ENCODE assay signal across 8 mouse cellular contexts in the genomic region with DNA sequence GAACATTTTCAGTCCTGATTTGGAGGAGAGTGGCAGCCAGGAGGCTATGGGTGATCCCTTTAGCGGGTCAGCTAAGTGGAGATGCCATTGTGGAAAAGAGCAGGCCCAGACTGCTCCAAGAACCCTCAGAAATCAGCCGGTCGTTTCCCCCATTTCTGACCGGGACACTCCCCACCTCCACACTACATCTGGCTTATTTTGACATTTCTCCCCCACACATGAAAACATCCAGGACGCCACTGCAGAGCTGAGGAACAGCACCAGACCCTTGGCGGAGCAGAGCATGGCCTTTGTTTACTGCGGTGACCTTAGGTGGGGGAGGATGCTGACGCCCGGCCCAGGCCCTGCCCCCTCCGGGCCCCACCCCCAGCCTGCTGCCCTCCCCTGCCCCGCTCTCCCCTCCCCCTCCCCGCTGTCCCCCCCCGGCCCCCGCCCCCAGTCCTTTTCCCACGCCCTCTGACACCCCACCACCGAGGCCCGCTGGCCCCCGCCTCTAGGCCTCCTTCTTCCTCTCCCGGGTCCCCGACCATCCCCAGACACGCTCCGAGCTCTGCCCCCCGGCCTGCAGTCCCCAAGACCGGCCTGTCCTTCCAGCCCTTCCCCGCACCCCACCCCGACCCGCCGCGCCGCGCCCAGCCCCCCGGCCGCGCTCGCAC. TPM values are rescaled to one million over a fixed set of nuclear protein-coding genes. Genes with fewer than 3 reads are reported as not detected.
DNase-seq lines count a peak whose midpoint lies in the region; ATAC-seq and TF ChIP-seq lines count a peak whose summit lies in the region.

No protein-coding gene starts in this region.

- TF ChIP-seq CTCF in midbrain, postnatal 0 days (IDR thresholded peaks at IDR 0.05) = peak; percentile 27

- H3K9ac ChIP-seq in forebrain, embryonic 15.5 days (replicated peaks) = peak overlapping the region; percentile 100
- peak overlapping the region; percentile 100 for H3K9ac ChIP-seq in hindbrain, embryonic 14.5 days
- H3K9ac ChIP-seq in liver, embryonic 11.5 days (ENCODE audit: low read depth, low read length) = peak overlapping the region; percentile 99
- peak overlapping the region; percentile 100 for H3K9ac ChIP-seq in midbrain, postnatal 0 days (replicated peaks; ENCODE audit: low read length, poor library complexity, severe bottlenecking)

- peak; percentile 54 for DNase-seq in ovary, postnatal 36 days (ENCODE audit: low spot score)
- DNase-seq in ovary, postnatal 10 days (ENCODE audit: low spot score) = no peak
- peak; percentile 25 for DNase-seq in c-Kit-negative CD71-positive TER-119-positive erythroid progenitor cells, embryonic 14.5 days (ENCODE audit: low read depth, low spot score)
- no peak for DNase-seq in hindbrain, embryonic 14.5 days (ENCODE audit: low spot score)
- DNase-seq in liver, embryonic 11.5 days (ENCODE audit: low spot score) = peak; percentile 53
- peak; percentile 22 for DNase-seq in midbrain, postnatal 0 days (ENCODE audit: low spot score)
- DNase-seq in thymus, postnatal 0 days (ENCODE audit: low spot score) = peak; percentile 48

- peaks cover 5% of the 10 kb centered on the region; the same call in 1 of the 2 replicates for H3K36me3 ChIP-seq in forebrain, embryonic 15.5 days
- peaks cover 18% of the 10 kb centered on the region for H3K36me3 ChIP-seq in hindbrain, embryonic 14.5 days (replicated peaks; ENCODE audit: control insufficient read depth, insufficient read depth)
- H3K36me3 ChIP-seq in liver, embryonic 11.5 days (ENCODE audit: control insufficient read depth, insufficient read depth, low read length) = peaks cover 14% of the 10 kb centered on the region
- no peaks in the 10 kb centered on the region for H3K36me3 ChIP-seq in midbrain, postnatal 0 days (ENCODE audit: insufficient read depth, low read length)

- H3K27ac ChIP-seq in forebrain, embryonic 15.5 days (replicated peaks) = peak overlapping the region; percentile 93
- H3K27ac ChIP-seq in hindbrain, embryonic 14.5 days = peak overlapping the region; percentile 98
- H3K27ac ChIP-seq in liver, embryonic 11.5 days (ENCODE audit: low read depth, low read length) = peak overlapping the region; percentile 97
- H3K27ac ChIP-seq in midbrain, postnatal 0 days (ENCODE audit: low read depth, low read length) = peak overlapping the region; percentile 97

- H3K27me3 ChIP-seq in forebrain, embryonic 15.5 days = no peaks in the 10 kb centered on the region
- no peaks in the 10 kb centered on the region for H3K27me3 ChIP-seq in hindbrain, embryonic 14.5 days (ENCODE audit: control insufficient read depth, insufficient read depth, low read length)
- H3K27me3 ChIP-seq in liver, embryonic 11.5 days (replicated peaks; ENCODE audit: control insufficient read depth, insufficient read depth, low read length) = no peaks in the 10 kb centered on the region
- no peaks in the 10 kb centered on the region for H3K27me3 ChIP-seq in midbrain, postnatal 0 days (ENCODE audit: insufficient read depth, low read length)

- H3K4me1 ChIP-seq in forebrain, embryonic 15.5 days = peaks cover 55% of the 10 kb centered on the region
- H3K4me1 ChIP-seq in hindbrain, embryonic 14.5 days (replicated peaks; ENCODE audit: control insufficient read depth, insufficient read depth, low read length) = peaks cover 42% of the 10 kb centered on the region
- H3K4me1 ChIP-seq in liver, embryonic 11.5 days (replicated peaks; ENCODE audit: control insufficient read depth, insufficient read depth, low read length) = peaks cover 49% of the 10 kb centered on the region
- peaks cover 24% of the 10 kb centered on the region for H3K4me1 ChIP-seq in midbrain, postnatal 0 days (ENCODE audit: insufficient read depth, low read length)

- WGBS in forebrain, embryonic 15.5 days = 3% methylated on average over 18 of the region's 35 CpGs
- WGBS in hindbrain, embryonic 14.5 days = 1% methylated on average over 30 of the region's 35 CpGs
- 2% methylated on average over 24 of the region's 35 CpGs for WGBS in liver, embryonic 11.5 days
- under 1% methylated on average over 21 of the region's 35 CpGs for WGBS in midbrain, postnatal 0 days

- peak; percentile 47 for ATAC-seq in forebrain, embryonic 15.5 days (replicated peaks)
- peak; percentile 43; the same call in 1 of the 2 replicates for ATAC-seq in hindbrain, embryonic 14.5 days (ENCODE audit: low FRiP score)
- ATAC-seq in liver, embryonic 11.5 days (replicated peaks; ENCODE audit: low FRiP score) = peak; percentile 69
- ATAC-seq in midbrain, postnatal 0 days (ENCODE audit: low FRiP score) = peak; percentile 54; the same call in 1 of the 2 replicates

- H3K4me3 ChIP-seq in forebrain, embryonic 15.5 days = peak overlapping the region; percentile 99
- H3K4me3 ChIP-seq in hindbrain, embryonic 14.5 days (replicated peaks; ENCODE audit: low read length) = peak overlapping the region; percentile 100
- H3K4me3 ChIP-seq in liver, embryonic 11.5 days (ENCODE audit: low read depth, low read length) = peak overlapping the region; percentile 100
- peak overlapping the region; percentile 100 for H3K4me3 ChIP-seq in midbrain, postnatal 0 days (ENCODE audit: low read depth, low read length)

- no peaks in the 10 kb centered on the region for H3K9me3 ChIP-seq in forebrain, embryonic 15.5 days
- no peaks in the 10 kb centered on the region for H3K9me3 ChIP-seq in hindbrain, embryonic 14.5 days (ENCODE audit: control insufficient read depth, low read length)
- no peaks in the 10 kb centered on the region for H3K9me3 ChIP-seq in liver, embryonic 11.5 days (ENCODE audit: control insufficient read depth, low read length)
- no peaks in the 10 kb centered on the region for H3K9me3 ChIP-seq in midbrain, postnatal 0 days (ENCODE audit: low read length)

- H3K4me2 ChIP-seq in forebrain, embryonic 15.5 days (replicated peaks) = peak overlapping the region; percentile 65
- peak overlapping the region; percentile 91 for H3K4me2 ChIP-seq in hindbrain, embryonic 14.5 days (replicated peaks)
- H3K4me2 ChIP-seq in liver, embryonic 11.5 days = peak overlapping the region; percentile 87
- peak overlapping the region; percentile 64 for H3K4me2 ChIP-seq in midbrain, postnatal 0 days (ENCODE audit: low read depth, low read length, poor library complexity, severe bottlenecking)

RNA-seq across cellular contexts. Expression of a gene that starts 0.9 kb away (rescaled TPM):
- 145 and 157 TPM in 2 replicates for polyA plus RNA-seq in forebrain, embryonic 15.5 days (2015; fragmentation: Nextera tagmentation; extraction: Ambion mirVana)
- 73.3 and 77.4 TPM in 2 replicates for polyA plus RNA-seq in hindbrain, embryonic 14.5 days (2014; fragmentation: Nextera tagmentation; extraction: Ambion mirVana)
- 62.2 and 66.5 TPM in 2 replicates for polyA plus RNA-seq in liver, embryonic 11.5 days (2014; fragmentation: Nextera tagmentation; extraction: Ambion mirVana)
- total RNA-seq in midbrain, postnatal 0 days (2014; rRNA removed) = 116 and 122 TPM in 2 replicates
- polyA plus RNA-seq in midbrain, postnatal 0 days (2015; fragmentation: Nextera tagmentation; extraction: Ambion mirVana) = 115 TPM in 2 replicates
- 77.6 and 85.8 TPM in 2 replicates for polyA plus RNA-seq in thymus, postnatal 0 days (2015; fragmentation: Nextera tagmentation; extraction: Ambion mirVana)

RNA-seq across cellular contexts. Expression of a gene that starts 42.0 kb away (rescaled TPM):
- polyA plus RNA-seq in forebrain, embryonic 15.5 days (2015; fragmentation: Nextera tagmentation; extraction: Ambion mirVana) = 9.1 and 9.6 TPM in 2 replicates
- polyA plus RNA-seq in hindbrain, embryonic 14.5 days (2014; fragmentation: Nextera tagmentation; extraction: Ambion mirVana) = 4.2 and 4.4 TPM in 2 replicates
- 257 and 272 TPM in 2 replicates for polyA plus RNA-seq in liver, embryonic 11.5 days (2014; fragmentation: Nextera tagmentation; extraction: Ambion mirVana)
- total RNA-seq in midbrain, postnatal 0 days (2014; rRNA removed) = 14.6 and 20.2 TPM in 2 replicates
- 3.2 and 4.1 TPM in 2 replicates for polyA plus RNA-seq in midbrain, postnatal 0 days (2015; fragmentation: Nextera tagmentation; extraction: Ambion mirVana)
- 5.2 and 5.5 TPM in 2 replicates for polyA plus RNA-seq in thymus, postnatal 0 days (2015; fragmentation: Nextera tagmentation; extraction: Ambion mirVana)

RNA-seq across cellular contexts. Expression of a gene that starts 49.0 kb away (rescaled TPM):
- polyA plus RNA-seq in forebrain, embryonic 15.5 days (2015; fragmentation: Nextera tagmentation; extraction: Ambion mirVana) = not detected in 2 replicates
- 0.24 TPM in 1 of 2 replicates, not detected in the other for polyA plus RNA-seq in hindbrain, embryonic 14.5 days (2014; fragmentation: Nextera tagmentation; extraction: Ambion mirVana)
- 0.18 TPM in 2 replicates for polyA plus RNA-seq in liver, embryonic 11.5 days (2014; fragmentation: Nextera tagmentation; extraction: Ambion mirVana)
- total RNA-seq in midbrain, postnatal 0 days (2014; rRNA removed) = not detected in 2 replicates
- not detected in 2 replicates for polyA plus RNA-seq in midbrain, postnatal 0 days (2015; fragmentation: Nextera tagmentation; extraction: Ambion mirVana)
- polyA plus RNA-seq in thymus, postnatal 0 days (2015; fragmentation: Nextera tagmentation; extraction: Ambion mirVana) = 17.9 and 25.7 TPM in 2 replicates

RNA-seq across cellular contexts. Expression of a gene that starts 57.6 kb away (rescaled TPM):
- 6.7 and 7.0 TPM in 2 replicates for polyA plus RNA-seq in forebrain, embryonic 15.5 days (2015; fragmentation: Nextera tagmentation; extraction: Ambion mirVana)
- polyA plus RNA-seq in hindbrain, embryonic 14.5 days (2014; fragmentation: Nextera tagmentation; extraction: Ambion mirVana) = 5.0 and 5.2 TPM in 2 replicates
- polyA plus RNA-seq in liver, embryonic 11.5 days (2014; fragmentation: Nextera tagmentation; extraction: Ambion mirVana) = 4.2 and 4.7 TPM in 2 replicates
- 6.2 and 7.2 TPM in 2 replicates for total RNA-seq in midbrain, postnatal 0 days (2014; rRNA removed)
- polyA plus RNA-seq in midbrain, postnatal 0 days (2015; fragmentation: Nextera tagmentation; extraction: Ambion mirVana) = 6.8 and 7.8 TPM in 2 replicates
- polyA plus RNA-seq in thymus, postnatal 0 days (2015; fragmentation: Nextera tagmentation; extraction: Ambion mirVana) = 1.9 and 2.2 TPM in 2 replicates

Comparison
In these comparisons a context has a peak if more than half of its experiments do, and no peak if none do; other contexts are left out.
1. DNase-seq: peak in ovary, postnatal 36 days (single experiment), c-Kit-negative CD71-positive TER-119-positive erythroid progenitor cells, embryonic 14.5 days (single experiment), liver, embryonic 11.5 days (single experiment), midbrain, postnatal 0 days (single experiment) and thymus, postnatal 0 days (single experiment); none in ovary, postnatal 10 days (single experiment) and hindbrain, embryonic 14.5 days (single experiment).
2. RNA of a gene that starts 42.0 kb away (polyA plus RNA-seq): 257 to 272 TPM in liver, embryonic 11.5 days; 9.1 to 9.6 TPM in forebrain, embryonic 15.5 days, 5.2 to 5.5 TPM in thymus, postnatal 0 days, 4.2 to 4.4 TPM in hindbrain, embryonic 14.5 days and 3.2 to 4.1 TPM in midbrain, postnatal 0 days; every median in the first group is over 10 times any median in the second.
3. RNA of a gene that starts 49.0 kb away (polyA plus RNA-seq): 17.9 to 25.7 TPM in thymus, postnatal 0 days; 0.24 TPM in hindbrain, embryonic 14.5 days, 0.18 TPM in liver, embryonic 11.5 days, not detected in midbrain, postnatal 0 days and not detected in forebrain, embryonic 15.5 days; every median in the first group is over 10 times any median in the second.
4. Peak in every context shown above with its lines, with median percentiles within 50 percentile points of each other: ATAC-seq, H3K27ac ChIP-seq, H3K4me2 ChIP-seq, H3K4me3 ChIP-seq and H3K9ac ChIP-seq.